Mouse (Mus musculus) CH12.LX (cell line): Measurements from ENCODE around the gene Adss.

Experiments
- CTCF ChIP-seq, 2 experiments: IDR thresholded peaks in 1 of 2; conservative IDR thresholded peaks in 1 of 2; 2 replicates each; pipeline ENCODE4 v1.5.1; 2011 to 2012; ENCODE audit warnings: low read depth in 2 of 2, low read length in 2 of 2, improper control_type of control experiment in 1 of 2, inconsistent platforms in 1 of 2, mild to moderate bottlenecking in 1 of 2, moderate library complexity in 1 of 2
- EP300 ChIP-seq: IDR thresholded peaks from 2 replicates; pipeline ENCODE4 v1.6.1; 2011; ENCODE audit warnings: low read length, improper control_type of control experiment
- HCFC1 ChIP-seq: IDR thresholded peaks from 2 replicates; pipeline ENCODE4 v1.6.1; 2012; ENCODE audit warnings: low read depth, mild to moderate bottlenecking, inconsistent platforms, low read length, improper control_type of control experiment
- SIN3A ChIP-seq: IDR thresholded peaks from 2 replicates; pipeline ENCODE4 v1.6.1; 2012; ENCODE audit warnings: low read length, improper control_type of control experiment, inconsistent platforms
- TBP ChIP-seq: conservative IDR thresholded peaks from 2 replicates; pipeline ENCODE4 v1.6.1; 2011; ENCODE audit warnings: low read depth, low read length, improper control_type of control experiment
- USF2 ChIP-seq: conservative IDR thresholded peaks from 2 replicates; pipeline ENCODE4 v1.6.1; 2011; ENCODE audit warnings: low read depth, low read length, improper control_type of control experiment
- ZNF384 ChIP-seq: IDR thresholded peaks from 2 replicates; pipeline ENCODE4 v1.6.1; 2012; ENCODE audit warnings: low read depth, low read length, improper control_type of control experiment, inconsistent platforms

DNA sequence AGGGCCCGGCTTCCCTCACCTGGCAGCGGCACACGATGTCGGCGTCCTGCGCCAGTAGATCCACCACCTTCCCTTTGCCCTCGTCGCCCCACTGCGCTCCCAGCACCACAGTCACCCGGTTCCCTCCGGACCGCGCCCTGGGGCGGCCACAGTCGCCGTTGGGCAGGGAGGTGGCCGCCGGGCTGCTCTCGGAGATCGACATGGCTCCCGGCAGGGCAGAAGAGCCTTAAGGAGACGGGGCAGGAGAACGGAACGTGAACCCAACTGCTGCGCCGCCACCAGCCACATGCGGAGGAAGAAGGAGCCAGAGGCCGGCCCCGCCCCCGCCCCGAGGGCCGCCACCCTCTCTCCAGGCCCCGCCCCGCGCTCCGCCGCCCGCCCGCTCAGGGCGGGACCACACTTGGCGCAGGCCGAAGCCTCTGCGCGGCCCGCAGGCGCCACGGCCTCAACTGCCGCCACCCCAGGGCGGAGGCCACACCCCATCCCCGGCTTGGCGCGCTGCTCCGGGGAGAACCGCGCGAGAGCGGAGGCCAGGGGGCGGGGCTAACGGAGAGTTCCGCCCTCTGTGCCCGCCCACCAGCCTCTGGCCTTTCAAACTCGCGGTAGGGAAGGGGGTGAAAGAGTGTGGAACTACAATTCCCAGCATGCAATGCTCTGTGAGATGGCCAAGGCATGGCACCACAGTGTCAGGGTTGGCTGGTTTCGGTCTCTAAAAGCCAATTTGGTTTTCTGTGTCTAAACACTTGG is at the start of gene Adss:
- no peak for TF ChIP-seq CTCF (conservative IDR thresholded peaks at IDR 0.05 in 1 of 2, IDR thresholded peaks at IDR 0.05 in 1 of 2; ENCODE audit: low read depth in 2 of 2, low read length in 2 of 2)
- no peak for TF ChIP-seq EP300
- TF ChIP-seq HCFC1, result peak; percentile 97
- TF ChIP-seq USF2, result no peak
- TF ChIP-seq TBP, result 0 out of 2 replicates have a peak, but pooled peaks have one; percentile 24
- peak; percentile 79; the same call in 1 of the 2 replicates for TF ChIP-seq SIN3A
- TF ChIP-seq ZNF384, result no peak
